In the genomic region with DNA sequence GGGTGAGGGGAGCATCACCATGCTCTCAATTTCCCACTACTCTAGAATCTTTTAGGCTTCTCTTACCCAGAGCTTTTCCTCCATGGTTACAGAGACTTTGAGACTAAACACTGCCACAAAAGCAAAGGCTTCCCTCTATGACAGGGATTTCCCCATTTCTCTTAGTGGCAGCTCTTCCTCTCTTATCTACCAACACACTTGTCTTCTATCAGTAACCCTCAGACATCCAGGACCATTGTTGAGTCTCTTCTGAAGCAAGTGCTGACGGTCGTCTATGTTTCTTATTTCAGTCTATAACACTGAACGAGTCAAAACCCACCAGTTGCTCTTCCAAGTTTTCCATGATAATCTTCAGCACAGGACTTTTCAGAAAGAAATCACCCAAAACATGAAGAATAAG, we compare ENCODE assay signal across 26 mouse cellular contexts.
DNase-seq lines count a peak whose midpoint lies in the region; ATAC-seq and TF ChIP-seq lines count a peak whose summit lies in the region.
"Had no signal": no experiment of that assay in that cellular context is flagged by ENCODE, and none has a peak within 500 bp of the region (broad histone marks: within the 10 kb centered on the region; RNA-seq: fewer than 3 reads in every experiment).

No protein-coding gene starts in this region.

- no peak for ATAC-seq in liver, embryonic 14.5 days (ENCODE audit: insufficient read depth)
- peak; percentile 91 for ATAC-seq in megakaryocyte progenitor cell, adult 5-6 weeks (replicated peaks; ENCODE audit: poor library complexity)
- ATAC-seq: forebrain, embryonic 14.5 days; forebrain, postnatal 0 days; hindbrain, postnatal 0 days; inflammation-experienced regulatory T-cells, adult 6 months had no signal

- H3K4me3 ChIP-seq in liver, embryonic 14.5 days (ENCODE audit: insufficient read depth in 1 of 2, low read depth in 2 of 2, low read length in 2 of 2): no peak overlapping the region
- H3K4me3 ChIP-seq: embryonic facial prominence, embryonic 12.5 days; embryonic facial prominence, embryonic 15.5 days; gastrocnemius, adult 2 months had no signal

- DNase-seq in liver, embryonic 14.5 days (ENCODE audit: low read depth in 3 of 3, low spot score in 3 of 3): peak in 1 of 3 experiments; percentile 19
- DNase-seq in liver (no peak), MEL-GATA-1-ER (ENCODE audit: extremely low read depth, low read depth) (peak; percentile 72)
- no peak for DNase-seq in right cerebral cortex, postnatal 25 days
- no peak for DNase-seq in heart, postnatal 14 days
- DNase-seq in spleen, adult 12 weeks (ENCODE audit: low spot score): no peak
- DNase-seq: adrenal gland, adult 8-10 months; adrenal gland, postnatal 25 days; B cell, adult 2 months; cerebellum, adult 11-12 months; cerebellum, adult 8-10 months; cerebellum, postnatal 10 days; cerebellum, postnatal 36 days; forebrain, postnatal 0 days; gastrocnemius, adult 2 months; gastrocnemius, postnatal 14 days; heart, adult 11 months; heart, postnatal 36 days had no signal

- no peak overlapping the region for H3K27ac ChIP-seq in liver, embryonic 14.5 days
- H3K27ac ChIP-seq: embryonic facial prominence, embryonic 12.5 days; embryonic facial prominence, embryonic 15.5 days; gastrocnemius, adult 2 months; hindbrain, embryonic 14.5 days; hindbrain, postnatal 0 days had no signal

- no peaks in the 10 kb centered on the region for H3K27me3 ChIP-seq in liver, embryonic 14.5 days (ENCODE audit: control insufficient read depth, insufficient read depth, low read length)
- H3K27me3 ChIP-seq: embryonic facial prominence, embryonic 12.5 days; embryonic facial prominence, embryonic 15.5 days had no signal

- no peak overlapping the region for H3K9ac ChIP-seq in liver, embryonic 14.5 days (replicated peaks)
- H3K9ac ChIP-seq: embryonic facial prominence, embryonic 12.5 days; embryonic facial prominence, embryonic 15.5 days; forebrain, postnatal 0 days; hindbrain, embryonic 14.5 days had no signal

- peaks cover 0 to 5% of the 10 kb centered on the region in 2 experiments; a peak in 2 of 4 replicates for H3K4me1 ChIP-seq in liver, embryonic 14.5 days (replicated peaks; ENCODE audit: control insufficient read depth in 2 of 2, insufficient read depth in 2 of 2, low read length in 1 of 2)

- no peaks in the 10 kb centered on the region for H3K9me3 ChIP-seq in liver, embryonic 14.5 days (ENCODE audit: control insufficient read depth, low read length)
- H3K9me3 ChIP-seq: embryonic facial prominence, embryonic 12.5 days; embryonic facial prominence, embryonic 15.5 days had no signal

- TF ChIP-seq CTCF in liver, embryonic 14.5 days (IDR thresholded peaks at IDR 0.05; ENCODE audit: low read depth): no peak

- intact Hi-C loops in heart, postnatal 14 days (cut with DNase I): no loop called here

- H3K36me3 ChIP-seq in liver, embryonic 14.5 days (replicated peaks; ENCODE audit: control insufficient read depth, insufficient read depth, low read depth): no peaks in the 10 kb centered on the region
- H3K36me3 ChIP-seq: embryonic facial prominence, embryonic 12.5 days; embryonic facial prominence, embryonic 15.5 days had no signal

- TF ChIP-seq EP300 in liver, embryonic 14.5 days (IDR thresholded peaks at IDR 0.05; ENCODE audit: low read depth): 0 out of 2 replicates have a peak, but pooled peaks have one; percentile 39

- H3K4me2 ChIP-seq in liver, embryonic 14.5 days (ENCODE audit: low read depth): no peak overlapping the region
- H3K4me2 ChIP-seq: embryonic facial prominence, embryonic 12.5 days; embryonic facial prominence, embryonic 15.5 days; heart, embryonic 11.5 days; hindbrain, embryonic 14.5 days had no signal

- WGBS in liver, embryonic 14.5 days (ENCODE audit: insufficient replicate concordance): 10% methylated on average over 3 of the region's 3 CpGs
